Mouse (Mus musculus): ENCODE data around the gene Zfp575.

Zfp575 gene

DNA sequence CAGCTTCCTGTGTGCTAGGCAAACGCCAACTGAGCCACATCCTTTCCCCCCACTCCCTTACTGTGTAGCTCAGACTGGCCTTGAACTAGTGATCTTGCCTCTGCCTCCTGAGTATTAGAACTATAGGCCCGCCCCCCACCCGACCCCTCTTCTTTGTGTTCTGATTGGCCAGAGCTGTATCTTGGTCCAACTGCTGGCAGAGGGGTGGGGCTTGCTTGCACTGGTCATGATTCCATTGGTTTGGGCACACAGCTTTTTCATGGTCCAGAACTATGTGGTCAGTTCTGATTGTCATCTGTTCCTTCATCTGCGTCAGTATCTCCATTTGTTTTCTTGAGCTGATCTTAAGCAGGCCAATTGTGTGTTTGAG is 23.6 kb downstream of the Zfp575 start:
- Histone ChIP-seq H3K4me1 (replicated peaks; ENCODE audit: low read depth, low read length) (peaks cover 81% of the 10 kb centered on the region), H3K36me3 (ENCODE audit: insufficient read depth, low read length) (peaks cover 87% of the 10 kb centered on the region), H3K9me3 (ENCODE audit: low read length) (no peaks in the 10 kb centered on the region), H3K4me3 (replicated peaks; ENCODE audit: low read length) (0 out of 2 replicates have a peak overlapping the region, but pooled peaks have one; percentile 4), H3K27me3 (ENCODE audit: insufficient read depth, low read length) (no peaks in the 10 kb centered on the region)
- TF ChIP-seq NANOG (IDR thresholded peaks at IDR 0.05; ENCODE audit: borderline replicate concordance, low read length) = no peak
- no peak for TF ChIP-seq POU5F1 (IDR thresholded peaks at IDR 0.05; ENCODE audit: borderline replicate concordance, low read length)
- no peak for TF ChIP-seq CTCF (conservative IDR thresholded peaks at IDR 0.05; ENCODE audit: low read length)

DNA sequence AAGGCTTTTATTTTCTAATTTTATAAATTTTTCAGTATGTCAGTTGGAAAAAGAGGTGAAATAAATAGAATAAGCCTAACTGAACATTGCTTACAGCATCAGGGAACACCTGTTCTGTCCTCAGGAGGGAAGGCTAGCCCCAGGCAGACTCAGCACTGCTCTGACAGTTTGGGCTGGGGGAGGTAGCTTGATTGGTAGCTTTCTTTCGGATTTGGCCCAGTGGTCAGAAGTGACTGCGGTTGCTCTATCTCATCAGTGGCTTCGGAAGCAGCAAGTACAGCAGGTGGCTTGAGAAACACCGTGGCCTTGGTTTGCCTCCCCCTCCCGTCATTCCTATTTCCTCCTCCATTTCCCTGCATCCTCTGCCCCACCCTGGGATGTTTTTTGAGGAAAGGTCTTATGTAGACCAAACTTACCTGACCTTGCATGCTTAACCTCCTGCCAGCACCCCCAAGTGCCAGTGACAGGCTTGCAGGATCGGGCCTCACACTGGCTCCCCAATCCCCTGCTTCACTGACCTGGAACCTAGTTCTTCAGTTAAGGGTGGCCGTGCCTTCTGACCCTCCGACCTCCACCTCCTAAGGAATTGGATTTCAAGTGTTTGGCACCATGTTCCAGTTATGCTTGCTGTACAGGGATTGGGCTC is 24.1 kb downstream of the Zfp575 start:
- Histone ChIP-seq H3K4me1 (replicated peaks; ENCODE audit: low read depth, low read length) (peaks cover 86% of the 10 kb centered on the region), H3K27me3 (ENCODE audit: insufficient read depth, low read length) (no peaks in the 10 kb centered on the region), H3K4me3 (replicated peaks; ENCODE audit: low read length) (0 out of 2 replicates have a peak overlapping the region, but pooled peaks have one; percentile 4), H3K36me3 (ENCODE audit: insufficient read depth, low read length) (peaks cover 87% of the 10 kb centered on the region), H3K9me3 (ENCODE audit: low read length) (no peaks in the 10 kb centered on the region)
- TF ChIP-seq CTCF (conservative IDR thresholded peaks at IDR 0.05; ENCODE audit: low read length) (no peak), POU5F1 (IDR thresholded peaks at IDR 0.05; ENCODE audit: borderline replicate concordance, low read length) (no peak), NANOG (IDR thresholded peaks at IDR 0.05; ENCODE audit: borderline replicate concordance, low read length) (no peak)

DNA sequence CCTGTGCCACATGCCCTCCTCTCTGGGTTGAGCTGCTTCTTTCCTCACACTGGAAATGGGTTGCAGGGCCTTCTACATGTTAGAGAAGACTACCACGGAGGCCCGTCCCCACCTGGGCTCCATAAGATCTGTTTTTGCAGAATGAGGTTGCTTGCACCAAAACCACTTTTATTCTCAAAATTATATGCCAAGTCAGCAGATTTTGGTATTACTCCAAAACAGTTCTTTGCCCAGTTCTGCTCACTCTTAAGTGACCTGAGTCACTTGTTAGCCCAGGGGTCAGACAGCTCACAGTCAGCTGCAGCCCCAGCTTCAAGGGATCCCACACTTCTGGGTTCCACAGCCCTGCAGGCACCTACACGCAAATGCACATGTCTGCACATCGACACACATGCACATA is 26.0 kb downstream of the Zfp575 start:
- Histone ChIP-seq H3K9me3 (ENCODE audit: low read length) (no peaks in the 10 kb centered on the region), H3K4me1 (replicated peaks; ENCODE audit: low read depth, low read length) (peaks cover 76% of the 10 kb centered on the region), H3K36me3 (ENCODE audit: insufficient read depth, low read length) (peaks cover 83% of the 10 kb centered on the region), H3K4me3 (replicated peaks; ENCODE audit: low read length) (no peak overlapping the region), H3K27me3 (ENCODE audit: insufficient read depth, low read length) (no peaks in the 10 kb centered on the region)
- TF ChIP-seq CTCF (conservative IDR thresholded peaks at IDR 0.05; ENCODE audit: low read length) (no peak), NANOG (IDR thresholded peaks at IDR 0.05; ENCODE audit: borderline replicate concordance, low read length) (no peak)

DNA sequence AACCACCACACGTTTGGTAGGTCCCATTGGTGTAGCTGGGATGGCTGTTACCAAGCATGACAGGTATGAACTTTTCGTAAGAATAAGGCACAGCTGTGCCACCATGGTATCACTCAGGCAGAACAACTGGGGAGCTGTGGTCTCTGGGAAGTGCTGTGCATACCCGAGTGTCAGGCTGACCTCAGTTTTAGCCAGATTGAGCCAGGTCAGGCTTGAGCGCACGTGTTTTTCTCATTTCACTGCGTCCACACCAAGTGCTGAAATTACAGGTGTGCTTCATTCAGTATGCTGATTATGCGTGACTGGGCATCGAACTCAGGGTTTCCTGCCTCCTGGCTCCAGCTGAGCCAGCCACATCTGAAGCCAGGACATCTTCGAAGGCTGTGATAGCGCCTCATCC is 31.7 kb downstream of the Zfp575 start:
- Histone ChIP-seq H3K4me3 (replicated peaks; ENCODE audit: low read length) (no peak overlapping the region), H3K27me3 (ENCODE audit: insufficient read depth, low read length) (no peaks in the 10 kb centered on the region), H3K4me1 (replicated peaks; ENCODE audit: low read depth, low read length) (peaks cover 62% of the 10 kb centered on the region), H3K9me3 (ENCODE audit: low read length) (peaks cover 6% of the 10 kb centered on the region; the same call in 1 of the 2 replicates), H3K36me3 (ENCODE audit: insufficient read depth, low read length) (peaks cover 94% of the 10 kb centered on the region)
- TF ChIP-seq NANOG (IDR thresholded peaks at IDR 0.05; ENCODE audit: borderline replicate concordance, low read length) (no peak), POU5F1 (IDR thresholded peaks at IDR 0.05; ENCODE audit: borderline replicate concordance, low read length) (no peak), CTCF (conservative IDR thresholded peaks at IDR 0.05; ENCODE audit: low read length) (no peak)

DNA sequence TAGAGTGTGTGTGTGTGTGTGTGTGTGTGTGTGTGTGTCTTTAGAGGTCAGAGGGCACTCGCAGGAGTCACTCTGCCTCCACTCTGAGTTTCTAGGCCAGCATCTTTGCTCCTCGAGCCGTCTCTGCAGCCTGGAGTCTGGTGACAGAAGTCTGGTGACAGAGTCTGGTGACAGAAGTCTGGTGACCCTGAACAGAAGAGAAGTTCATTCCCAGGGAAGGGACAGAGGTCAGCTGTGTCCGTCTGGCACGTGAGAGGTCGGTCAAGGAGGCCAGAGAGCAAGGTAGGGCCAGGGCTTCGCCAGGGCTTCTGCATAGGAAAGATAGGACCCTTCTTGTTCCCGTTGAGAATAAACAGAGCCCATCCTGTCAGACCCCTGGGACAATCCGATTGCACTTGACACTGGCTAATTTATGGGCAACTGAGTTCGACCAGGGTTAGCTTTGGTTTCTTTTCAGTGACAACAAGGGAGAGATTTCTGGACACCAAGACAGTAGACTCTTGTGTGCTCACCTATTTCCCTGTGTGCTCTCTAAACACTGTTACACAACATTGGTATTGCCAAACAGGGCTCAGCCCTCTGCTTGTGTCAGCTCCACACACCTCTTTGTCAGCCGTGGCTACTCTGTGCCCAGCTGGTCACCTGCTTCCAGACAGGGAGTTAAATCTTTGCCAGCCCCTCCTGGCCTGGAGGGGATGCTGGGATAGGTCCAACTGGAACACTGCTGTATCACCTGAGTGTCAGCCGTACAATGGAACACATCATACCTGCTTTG is 35.3 kb downstream of the Zfp575 start:
- H3K4me1 ChIP-seq (replicated peaks; ENCODE audit: low read depth, low read length) = peaks cover 66% of the 10 kb centered on the region
- no peak overlapping the region for H3K4me3 ChIP-seq (replicated peaks; ENCODE audit: low read length)
- peaks cover 91% of the 10 kb centered on the region for H3K36me3 ChIP-seq (ENCODE audit: insufficient read depth, low read length)
- no peaks in the 10 kb centered on the region for H3K27me3 ChIP-seq (ENCODE audit: insufficient read depth, low read length)
- H3K9me3 ChIP-seq (ENCODE audit: low read length) = peaks cover 6% of the 10 kb centered on the region; the same call in 1 of the 2 replicates
- TF ChIP-seq POU5F1 (IDR thresholded peaks at IDR 0.05; ENCODE audit: borderline replicate concordance, low read length) (no peak), NANOG (IDR thresholded peaks at IDR 0.05; ENCODE audit: borderline replicate concordance, low read length) (no peak), CTCF (conservative IDR thresholded peaks at IDR 0.05; ENCODE audit: low read length) (no peak)

DNA sequence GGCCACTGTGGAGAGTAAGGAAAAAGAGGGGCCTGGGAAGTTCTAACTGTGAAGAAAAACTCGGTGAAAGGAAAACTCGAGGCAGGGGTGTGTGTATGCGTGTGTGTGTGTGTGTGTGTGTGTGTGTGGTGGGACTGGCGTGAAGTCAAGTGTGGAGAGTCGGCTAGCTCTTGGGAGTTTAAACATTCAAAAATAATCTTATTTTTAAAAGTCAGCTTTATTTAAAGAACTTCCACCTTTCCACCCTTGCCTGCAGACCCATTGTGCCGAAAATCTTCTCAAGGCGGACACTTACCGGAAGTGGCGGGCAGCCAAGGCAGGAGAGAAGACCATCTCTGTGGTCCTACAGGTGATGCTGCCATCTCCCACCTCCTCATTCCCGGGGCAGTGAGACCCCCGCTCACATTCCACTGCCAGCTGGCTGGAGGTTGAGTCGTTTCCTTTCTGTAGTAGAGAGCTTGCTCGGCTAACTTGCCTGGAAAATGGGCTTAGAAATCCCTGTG is 39.9 kb downstream of the Zfp575 start:
- Histone ChIP-seq H3K4me3 (replicated peaks; ENCODE audit: low read length) (peak overlapping the region; percentile 96), H3K36me3 (ENCODE audit: insufficient read depth, low read length) (peaks cover 48% of the 10 kb centered on the region), H3K27me3 (ENCODE audit: insufficient read depth, low read length) (no peaks in the 10 kb centered on the region)

DNA sequence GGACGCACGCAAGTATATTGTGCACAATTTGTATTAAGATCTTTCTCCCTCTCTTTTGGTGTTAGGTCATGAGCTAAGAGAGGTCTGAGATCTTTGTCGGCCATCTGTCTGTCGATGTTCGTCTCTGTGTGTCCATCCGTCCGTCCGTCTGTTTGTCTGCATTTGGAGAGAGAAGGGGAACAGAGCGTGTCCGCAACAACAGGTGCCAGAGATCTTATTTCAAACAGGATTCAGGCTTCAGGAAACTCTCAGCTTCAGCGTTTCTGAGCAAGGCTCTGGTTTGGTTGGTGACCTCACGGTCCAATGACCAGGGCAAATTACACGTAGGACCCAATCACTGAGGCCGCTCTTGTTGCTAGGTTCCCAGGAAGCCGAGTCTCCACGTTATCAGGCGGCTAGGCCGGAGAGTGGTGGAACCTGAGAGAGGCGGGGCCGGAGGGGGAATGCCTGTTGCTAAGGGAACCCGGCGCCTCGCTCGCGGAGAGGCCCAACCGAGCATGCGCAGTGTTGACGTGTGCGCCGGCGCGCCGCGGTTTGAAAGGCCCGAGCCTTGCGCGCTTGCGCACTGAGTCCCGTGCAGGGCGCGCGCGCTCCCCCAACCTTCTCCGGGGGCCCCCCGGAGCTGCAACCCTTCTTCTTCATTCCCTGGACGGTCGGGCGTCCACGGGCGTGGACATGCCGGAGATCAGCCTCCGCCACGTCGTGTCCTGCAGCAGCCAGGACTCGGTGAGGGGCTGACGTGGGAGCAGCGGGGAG is 40.6 kb downstream of the Zfp575 start:
- Histone ChIP-seq H3K4me3 (replicated peaks; ENCODE audit: low read length) (peak overlapping the region; percentile 96), H3K9me3 (ENCODE audit: low read length) (no peaks in the 10 kb centered on the region)
- TF ChIP-seq POU5F1 (IDR thresholded peaks at IDR 0.05; ENCODE audit: borderline replicate concordance, low read length) (no peak), CTCF (conservative IDR thresholded peaks at IDR 0.05; ENCODE audit: low read length) (no peak), NANOG (IDR thresholded peaks at IDR 0.05; ENCODE audit: borderline replicate concordance, low read length) (no peak)

More for the DNA sequence above, 39.9 kb downstream of the Zfp575 start:
- peaks cover 60% of the 10 kb centered on the region for H3K4me1 ChIP-seq (replicated peaks; ENCODE audit: low read depth, low read length)
- H3K9me3 ChIP-seq (ENCODE audit: low read length) = no peaks in the 10 kb centered on the region
- TF ChIP-seq POU5F1 (IDR thresholded peaks at IDR 0.05; ENCODE audit: borderline replicate concordance, low read length) = no peak
- TF ChIP-seq CTCF (conservative IDR thresholded peaks at IDR 0.05; ENCODE audit: low read length) = no peak
- TF ChIP-seq NANOG (IDR thresholded peaks at IDR 0.05; ENCODE audit: borderline replicate concordance, low read length) = no peak

DNA sequence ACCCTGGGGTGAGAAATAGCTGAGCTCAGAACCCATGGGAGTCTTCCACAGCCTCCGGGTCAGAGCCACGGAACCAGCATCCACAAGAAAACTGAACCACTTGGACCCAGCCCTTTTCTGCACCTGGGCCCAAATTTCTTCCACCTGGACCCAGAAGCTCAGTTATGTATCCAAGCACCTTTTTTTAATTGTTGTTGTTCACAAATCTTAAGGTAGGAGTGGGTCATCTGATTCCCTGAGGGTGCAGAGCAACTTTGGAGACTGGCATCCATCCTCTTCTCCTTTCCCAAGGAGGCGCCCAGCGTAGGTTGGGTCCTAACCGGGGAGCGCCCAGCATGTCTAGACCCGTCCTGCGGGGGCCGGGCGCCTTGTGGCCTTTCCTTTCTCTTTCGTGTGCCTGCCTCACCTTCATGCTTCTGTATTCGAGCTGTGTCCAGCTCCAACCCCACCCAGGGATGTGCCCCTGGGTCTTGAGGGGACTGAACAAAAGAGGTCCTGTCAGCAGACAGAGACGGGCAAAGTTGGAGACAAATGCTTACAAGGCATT is 41.3 kb downstream of the Zfp575 start, which contains the start of the genes Pinlyp and Xrcc1:
TSS of gene Pinlyp (minus strand) at position 51 of the 547 bp plus-strand sequence.
TSS of gene Xrcc1 (plus strand) at position 222 of the 547 bp plus-strand sequence.
- peaks cover 54% of the 10 kb centered on the region for H3K4me1 ChIP-seq (replicated peaks; ENCODE audit: low read depth, low read length)
- no peaks in the 10 kb centered on the region for H3K9me3 ChIP-seq (ENCODE audit: low read length)
- peaks cover 34% of the 10 kb centered on the region for H3K36me3 ChIP-seq (ENCODE audit: insufficient read depth, low read length)
- peak within 1 kb of the TSS; percentile 96 for H3K4me3 ChIP-seq (replicated peaks; ENCODE audit: low read length)
- no peaks in the 10 kb centered on the region for H3K27me3 ChIP-seq (ENCODE audit: insufficient read depth, low read length)
- no peak for TF ChIP-seq NANOG (IDR thresholded peaks at IDR 0.05; ENCODE audit: borderline replicate concordance, low read length)
- no peak for TF ChIP-seq POU5F1 (IDR thresholded peaks at IDR 0.05; ENCODE audit: borderline replicate concordance, low read length)
- TF ChIP-seq CTCF (conservative IDR thresholded peaks at IDR 0.05; ENCODE audit: low read length) = no peak

More for the DNA sequence above, 40.6 kb downstream of the Zfp575 start:
- peaks cover 60% of the 10 kb centered on the region for H3K4me1 ChIP-seq (replicated peaks; ENCODE audit: low read depth, low read length)
- H3K36me3 ChIP-seq (ENCODE audit: insufficient read depth, low read length) = peaks cover 40% of the 10 kb centered on the region
- H3K27me3 ChIP-seq (ENCODE audit: insufficient read depth, low read length) = no peaks in the 10 kb centered on the region

Data from E14TG2a.4 (cell line).